Mouse (Mus musculus) CH12.LX (cell line): Measurements from ENCODE around the gene Zbtb20.

Experiments
- HCFC1 ChIP-seq: IDR thresholded peaks from 2 replicates; pipeline ENCODE4 v1.6.1; 2012; ENCODE audit warnings: low read depth, mild to moderate bottlenecking, inconsistent platforms, low read length, improper control_type of control experiment
- MAX ChIP-seq: IDR thresholded peaks from 2 replicates; pipeline ENCODE4 v1.6.1; 2011; ENCODE audit warnings: low read length, improper control_type of control experiment
- POLR2A ChIP-seq: IDR thresholded peaks from 2 replicates; pipeline ENCODE4 v1.6.1; 2011; ENCODE audit warnings: low read depth, mild to moderate bottlenecking, improper control_type of control experiment, low read length
- TCF12 ChIP-seq: IDR thresholded peaks from 2 replicates; pipeline ENCODE4 v1.6.1; 2014; ENCODE audit warnings: low read depth, mild to moderate bottlenecking, inconsistent platforms, low read length, improper control_type of control experiment
- ZC3H11A ChIP-seq: IDR thresholded peaks from 2 replicates; pipeline ENCODE4 v1.6.1; 2012; ENCODE audit warnings: low read depth, mild to moderate bottlenecking, inconsistent platforms, low read length, improper control_type of control experiment

- no peak for TF ChIP-seq POLR2A
- no peak for TF ChIP-seq ZC3H11A
- no peak for TF ChIP-seq HCFC1
- TF ChIP-seq TCF12 = no peak
- TF ChIP-seq MAX = no peak
These were observed 504.0 kb downstream of the Zbtb20 start for GRCm38 (mm10) chr16:43379351-43380325.
